Mouse (Mus musculus) lung, embryonic 15.5 days (tissue): ENCODE measurements around the gene Wnt7b. TPM values are rescaled to one million over a fixed set of nuclear protein-coding genes. Genes with fewer than 3 reads are reported as not detected.

Source experiments
- ATAC-seq: fragments of 200-750 bp; cut with Nextera tagmentation; 2 replicates; pipeline ENCODE4 v1.8.0; 2017; ENCODE audit warnings: moderate number of reproducible peaks, borderline replicate concordance; ENCODE audit not compliant: low FRiP score, low TSS enrichment; ENCODE audit errors: extremely low read depth
- H3K27ac ChIP-seq: fragments of 300-500 bp; sonication (generic); 2 replicates; pipeline ENCODE4 v1.5.1; 2015; ENCODE audit warnings: moderate library complexity, mild to moderate bottlenecking, inconsistent platforms
- H3K27me3 ChIP-seq: fragments of 300-500 bp; sonication (generic); 2 replicates; pipeline ENCODE4 v1.6.1; 2015; ENCODE audit warnings: inconsistent platforms
- H3K36me3 ChIP-seq: fragments of 300-500 bp; sonication (generic); 2 replicates; pipeline ENCODE4 v1.6.1; 2015; ENCODE audit warnings: inconsistent platforms
- H3K4me1 ChIP-seq: fragments of 300-500 bp; sonication (generic); 2 replicates; pipeline ENCODE4 v1.6.1; 2015; ENCODE audit warnings: inconsistent platforms
- H3K4me2 ChIP-seq: fragments of 300-500 bp; sonication (generic); 2 replicates; pipeline ENCODE4 v1.6.1; 2015; ENCODE audit warnings: inconsistent platforms, mild to moderate bottlenecking, moderate library complexity
- H3K4me3 ChIP-seq: fragments of 300-500 bp; sonication (generic); 2 replicates; pipeline ENCODE4 v1.5.1; 2015; ENCODE audit warnings: mild to moderate bottlenecking, inconsistent platforms
- H3K9ac ChIP-seq: fragments of 300-500 bp; sonication (generic); 2 replicates; pipeline ENCODE4 v1.6.1; 2015; ENCODE audit warnings: inconsistent platforms
- H3K9me3 ChIP-seq: fragments of 300-500 bp; sonication (generic); 2 replicates; pipeline ENCODE4 v1.6.1; 2016; ENCODE audit warnings: inconsistent platforms
- WGBS: fragments of 180-500 bp; shearing (Covaris S2); methylation state at CpG from one replicate; pipeline ENCODE4 v1.1.7; 2015; 5-methylcytosine and 5-hydroxymethylcytosine counted together
- polyA plus RNA-seq: library from polyadenylated mRNA; unstranded; fragments of >200 nt; fragmentation: Nextera tagmentation; extraction: Ambion mirVana; gene quantifications from 2 replicates; pipeline ENCODE4 v1.2.1, GENCODE M21; 2015

Wnt7b gene
- polyA plus RNA-seq = 56.5 and 57.6 TPM in 2 replicates

DNA sequence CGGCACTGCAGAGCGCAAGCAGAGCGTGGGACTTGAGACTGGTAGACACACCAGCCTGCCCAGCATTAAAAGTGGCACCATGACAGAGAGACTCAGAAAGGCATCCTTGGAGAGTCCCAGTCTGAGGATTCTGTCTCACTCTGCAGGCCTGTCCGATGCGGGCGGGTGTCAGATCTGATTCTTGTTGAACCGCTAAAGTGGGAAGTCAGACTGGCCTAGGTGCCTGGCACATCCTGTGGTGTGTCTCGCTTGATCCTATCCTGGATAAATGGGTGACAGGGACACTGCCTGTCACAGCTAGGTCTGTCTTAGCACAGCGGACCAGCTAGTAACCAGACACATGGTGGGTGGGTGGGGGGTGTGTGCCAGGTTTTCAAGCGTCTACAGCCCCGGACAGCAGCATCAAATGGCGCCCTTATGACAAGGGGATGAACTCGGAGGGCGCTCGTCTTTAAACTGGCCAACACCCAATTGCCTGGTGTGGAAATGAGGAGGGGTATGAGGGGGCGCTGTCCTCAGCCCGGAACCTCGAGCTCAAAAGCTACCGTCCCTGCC lies at the start of gene Wnt7b:
Gene Wnt7b (minus strand): TSS at position 118 of the 555 bp plus-strand sequence.
- peaks cover 33% of the 10 kb centered on the region for H3K4me1 ChIP-seq
- H3K4me2 ChIP-seq = peak within 1 kb of the TSS; percentile 79
- peak within 1 kb of the TSS; percentile 62 for H3K4me3 ChIP-seq
- H3K36me3 ChIP-seq = no peaks in the 10 kb centered on the region
- H3K9ac ChIP-seq = peak within 1 kb of the TSS; percentile 64
- no peak for ATAC-seq
- H3K27ac ChIP-seq = peak within 1 kb of the TSS; percentile 79
- H3K27me3 ChIP-seq = peaks cover 77% of the 10 kb centered on the region
- WGBS = 4% methylated on average over 19 of the region's 19 CpGs
- H3K9me3 ChIP-seq = no peaks in the 10 kb centered on the region

DNA sequence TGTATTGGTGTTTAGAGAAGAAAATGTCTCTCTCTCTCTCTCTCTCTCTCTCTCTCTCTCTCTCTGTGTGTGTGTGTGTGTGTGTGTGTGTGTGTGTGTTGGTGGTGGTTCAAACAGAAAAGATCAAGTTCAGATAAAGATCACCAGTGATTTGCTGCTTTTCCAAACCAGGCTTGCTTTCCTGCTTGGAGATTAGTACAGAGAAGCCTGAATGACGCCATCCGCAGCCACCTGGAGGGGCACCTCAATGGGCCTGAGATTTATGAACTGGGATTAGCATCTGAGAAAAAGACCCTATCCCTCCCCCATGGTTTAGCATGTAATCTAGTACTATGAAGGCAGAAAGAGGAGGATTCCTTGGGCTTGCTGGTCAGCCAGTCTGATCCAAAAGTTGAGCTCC lies 49.3 kb upstream of the Wnt7b start:
- Histone ChIP-seq H3K4me2 (no peak overlapping the region), H3K9me3 (no peaks in the 10 kb centered on the region), H3K9ac (no peak overlapping the region), H3K36me3 (no peaks in the 10 kb centered on the region), H3K4me3 (no peak overlapping the region), H3K27ac (no peak overlapping the region), H3K27me3 (peaks cover 6% of the 10 kb centered on the region), H3K4me1 (peaks cover 5% of the 10 kb centered on the region)
- no peak for ATAC-seq
- WGBS = 61% methylated on average over 2 of the region's 2 CpGs

DNA sequence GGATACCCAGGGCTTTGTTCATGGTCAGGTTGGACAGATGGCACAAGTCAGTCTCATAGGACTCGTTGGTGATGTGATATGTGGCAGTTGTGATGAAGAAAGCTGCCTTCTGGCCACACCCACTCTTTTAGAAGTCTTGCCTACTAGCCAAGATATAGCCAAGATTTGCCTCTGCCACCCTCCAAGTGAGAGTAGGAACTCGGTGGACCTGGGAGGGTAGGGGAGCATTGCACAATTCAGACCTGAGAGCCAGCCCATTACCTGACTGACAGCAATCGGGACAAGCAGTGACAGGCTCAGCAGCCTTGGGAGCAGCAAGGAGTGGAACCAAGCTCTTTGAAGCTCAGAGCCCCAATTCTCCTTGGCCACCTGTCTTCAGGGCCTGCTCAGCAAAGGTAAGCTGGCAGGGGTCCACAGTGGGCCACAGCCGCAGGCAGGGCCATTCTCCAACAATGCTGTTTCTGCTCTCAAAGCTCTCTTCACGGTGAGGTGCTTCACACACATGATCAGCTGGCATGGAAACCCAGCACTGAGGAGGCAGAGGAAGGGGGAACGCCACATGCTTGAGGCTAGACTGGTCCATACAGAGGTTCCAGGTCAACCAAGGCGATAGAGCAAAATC lies 47.8 kb upstream of the Wnt7b start:
- H3K9ac ChIP-seq = no peak overlapping the region
- 68% methylated on average over 7 of the region's 7 CpGs for WGBS
- ATAC-seq = no peak
- no peak overlapping the region for H3K4me2 ChIP-seq
- H3K36me3 ChIP-seq = no peaks in the 10 kb centered on the region
- peaks cover 22% of the 10 kb centered on the region for H3K27me3 ChIP-seq
- H3K27ac ChIP-seq = no peak overlapping the region
- H3K4me1 ChIP-seq = peaks cover 15% of the 10 kb centered on the region
- no peaks in the 10 kb centered on the region for H3K9me3 ChIP-seq
- H3K4me3 ChIP-seq = no peak overlapping the region

DNA sequence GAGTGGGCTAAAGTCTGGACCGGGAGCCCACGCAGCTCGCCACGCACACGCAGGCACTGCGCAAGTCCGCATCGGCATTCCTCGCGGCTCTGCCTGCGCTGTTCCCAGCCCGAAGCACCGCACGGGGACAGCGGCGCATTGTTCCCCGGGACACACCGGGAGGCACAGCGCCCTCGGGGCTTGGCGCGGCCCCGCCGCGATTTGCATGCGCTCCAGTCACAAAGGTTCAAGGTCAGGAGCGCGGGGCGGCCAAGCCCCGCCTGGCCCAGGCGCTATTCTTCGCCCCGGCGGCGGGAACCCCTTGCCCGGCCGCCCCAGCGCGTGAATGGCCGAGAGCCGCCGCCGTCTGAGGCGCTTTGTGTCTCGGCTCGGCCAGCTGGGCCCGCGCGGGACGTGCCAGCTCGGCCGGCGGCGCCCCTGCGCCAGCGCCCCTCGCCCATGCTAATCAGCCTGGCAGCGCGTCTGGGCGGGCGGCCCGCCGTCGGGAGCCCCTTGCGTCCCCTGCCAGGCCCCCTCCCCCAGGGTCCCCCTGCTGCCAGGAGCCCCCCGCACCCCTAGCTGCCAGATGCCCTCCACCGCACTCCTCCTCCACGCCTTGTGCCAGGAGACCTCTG lies 43.5 kb upstream of the Wnt7b start:
- Histone ChIP-seq H3K27me3 (peaks cover 39% of the 10 kb centered on the region), H3K36me3 (no peaks in the 10 kb centered on the region), H3K4me2 (peak overlapping the region; percentile 85), H3K4me3 (peak overlapping the region; percentile 44), H3K4me1 (peaks cover 10% of the 10 kb centered on the region; the same call in 1 of the 2 replicates), H3K9me3 (no peaks in the 10 kb centered on the region), H3K27ac (no peak overlapping the region), H3K9ac (peak overlapping the region; percentile 49)
- ATAC-seq = peak; percentile 55; the same call in 1 of the 2 replicates
- WGBS = 2% methylated on average over 67 of the region's 68 CpGs

DNA sequence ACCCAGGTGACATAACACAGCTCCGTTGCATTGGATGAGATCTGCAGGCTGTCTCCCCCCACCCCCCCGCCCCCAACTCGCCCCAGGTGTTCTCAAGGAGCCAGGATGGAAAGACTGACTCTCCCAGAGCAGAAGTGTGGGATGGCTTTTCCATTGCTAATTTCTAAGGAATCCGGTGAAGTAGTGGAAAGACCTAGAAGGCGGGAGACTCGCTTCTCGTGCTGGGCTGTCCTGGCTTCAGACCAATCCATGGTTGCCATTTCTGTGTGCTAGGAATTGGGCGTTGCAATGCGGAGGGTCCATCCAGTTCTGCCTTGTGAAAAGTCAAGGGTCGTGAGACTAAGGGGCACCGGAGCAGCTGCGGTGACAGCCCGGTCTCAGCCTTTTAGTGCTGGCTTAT lies 39.9 kb upstream of the Wnt7b start:
- Histone ChIP-seq H3K9me3 (no peaks in the 10 kb centered on the region), H3K27me3 (peaks cover 37% of the 10 kb centered on the region), H3K36me3 (no peaks in the 10 kb centered on the region), H3K4me1 (peaks cover 10% of the 10 kb centered on the region; the same call in 1 of the 2 replicates), H3K4me2 (no peak overlapping the region), H3K4me3 (no peak overlapping the region), H3K9ac (no peak overlapping the region), H3K27ac (no peak overlapping the region)
- ATAC-seq = no peak
- WGBS = 69% methylated on average over 13 of the region's 13 CpGs

DNA sequence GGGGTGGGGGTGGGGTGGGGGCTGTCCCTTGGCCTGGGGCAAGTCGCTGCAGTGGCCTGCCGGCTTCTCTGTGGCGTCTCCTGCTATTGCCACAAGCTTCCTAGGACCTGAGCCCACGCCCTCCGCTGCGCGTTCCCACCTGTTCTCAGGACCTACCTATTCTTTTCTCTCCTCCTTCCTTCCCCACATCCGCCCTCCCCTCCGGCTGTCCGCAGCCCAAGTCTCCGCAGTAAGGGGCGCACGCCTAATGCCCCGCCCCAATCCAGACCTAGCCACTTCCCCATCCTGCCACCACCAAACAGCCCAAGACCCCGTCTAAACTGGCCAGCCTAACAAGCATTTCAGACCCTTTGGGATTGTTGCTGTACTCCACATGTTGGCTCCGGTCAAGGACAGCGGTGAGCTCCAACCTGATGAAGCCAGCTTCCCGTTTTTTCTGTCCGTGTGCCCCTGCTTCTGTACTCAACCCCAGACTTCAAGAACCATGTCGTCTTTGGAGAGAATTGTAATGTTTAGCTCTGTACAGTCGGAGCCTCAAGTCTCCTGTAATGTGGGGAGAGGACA lies 33.3 kb upstream of the Wnt7b start:
- WGBS = 38% methylated on average over 21 of the region's 21 CpGs
- H3K27me3 ChIP-seq = peaks cover 18% of the 10 kb centered on the region; the same call in 1 of the 2 replicates

DNA sequence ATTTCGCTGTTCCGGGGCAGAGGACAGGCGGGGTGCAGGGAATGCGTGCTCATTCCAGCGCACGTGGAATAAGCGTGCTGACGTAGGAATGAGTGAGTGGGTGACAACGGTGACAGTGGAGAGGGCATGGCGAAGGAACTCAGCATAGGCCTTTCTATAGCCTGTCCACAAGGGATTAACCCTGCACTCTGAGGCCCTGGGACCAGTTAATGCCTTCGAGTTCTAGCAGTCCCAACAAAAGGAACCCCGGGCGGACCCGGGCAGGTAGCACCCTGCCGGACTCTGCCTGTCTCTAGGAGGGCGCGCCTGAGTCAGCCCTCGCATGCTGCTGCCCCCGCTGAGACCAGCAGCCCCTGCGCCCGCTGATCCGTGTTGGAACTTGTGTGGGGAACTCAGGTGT lies 32.8 kb upstream of the Wnt7b start:
- H3K9ac ChIP-seq = no peak overlapping the region
- WGBS = 44% methylated on average over 22 of the region's 22 CpGs
- H3K36me3 ChIP-seq = no peaks in the 10 kb centered on the region
- no peak overlapping the region for H3K27ac ChIP-seq
- ATAC-seq = no peak
- peak overlapping the region; percentile 24; the same call in 1 of the 2 replicates for H3K4me2 ChIP-seq
- no peak overlapping the region for H3K4me3 ChIP-seq
- H3K27me3 ChIP-seq = peaks cover 18% of the 10 kb centered on the region; the same call in 1 of the 2 replicates
- H3K9me3 ChIP-seq = no peaks in the 10 kb centered on the region
- H3K4me1 ChIP-seq = peaks cover 45% of the 10 kb centered on the region

More for the DNA sequence above, 33.3 kb upstream of the Wnt7b start:
- ATAC-seq = no peak
- Histone ChIP-seq H3K9me3 (no peaks in the 10 kb centered on the region), H3K4me2 (peak overlapping the region; percentile 24; the same call in 1 of the 2 replicates), H3K4me3 (no peak overlapping the region), H3K27ac (no peak overlapping the region), H3K9ac (no peak overlapping the region), H3K36me3 (no peaks in the 10 kb centered on the region), H3K4me1 (peaks cover 45% of the 10 kb centered on the region)

DNA sequence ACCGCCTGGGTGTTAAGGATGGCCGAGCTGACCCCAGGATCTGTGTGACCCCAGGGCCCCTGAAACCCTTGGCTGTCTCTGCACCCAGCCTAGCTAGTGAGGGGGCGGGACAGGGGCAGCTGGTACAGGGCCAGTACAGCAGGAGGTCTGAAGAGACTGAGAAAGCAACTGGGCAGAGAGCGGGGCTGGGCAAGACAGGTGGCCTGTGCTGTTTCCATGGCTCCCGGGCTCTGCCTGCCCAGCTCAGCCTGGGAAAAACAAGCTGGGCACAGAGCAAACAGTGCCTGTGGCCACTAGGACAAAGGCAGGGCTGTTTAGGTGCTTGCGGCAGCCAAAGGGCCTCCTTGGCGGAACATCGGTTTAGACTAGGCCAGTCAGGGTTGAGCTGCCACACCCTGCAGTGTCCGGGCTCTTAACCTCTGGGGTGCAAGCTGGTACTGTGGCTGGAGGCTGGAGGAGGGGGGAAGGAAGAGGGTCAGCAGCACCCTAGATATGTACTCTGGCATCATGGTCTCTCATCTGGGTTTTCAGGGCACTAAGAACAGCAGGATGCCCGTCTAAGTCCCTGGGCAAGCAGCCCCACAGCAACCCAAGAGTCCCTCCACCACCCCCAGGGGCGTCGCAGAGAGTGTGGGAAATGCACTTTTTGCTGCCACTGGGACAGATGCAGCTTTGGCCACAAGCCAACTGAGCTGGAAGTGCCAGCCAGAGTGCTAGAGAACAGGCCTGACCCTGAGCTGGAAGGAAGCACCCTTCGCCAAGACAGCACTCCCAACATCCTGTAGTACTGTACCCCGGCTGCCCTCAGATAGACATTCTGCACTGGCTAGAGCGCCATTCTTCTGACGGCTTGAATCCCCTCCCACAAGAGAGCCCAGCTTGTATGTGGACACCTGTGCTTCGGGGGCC lies 31.3 kb upstream of the Wnt7b start:
- H3K4me2 ChIP-seq = no peak overlapping the region
- H3K36me3 ChIP-seq = no peaks in the 10 kb centered on the region
- ATAC-seq = peak; percentile 9; the same call in 1 of the 2 replicates
- WGBS = 55% methylated on average over 17 of the region's 17 CpGs
- H3K4me3 ChIP-seq = no peak overlapping the region
- H3K4me1 ChIP-seq = peaks cover 45% of the 10 kb centered on the region
- peaks cover 18% of the 10 kb centered on the region; the same call in 1 of the 2 replicates for H3K27me3 ChIP-seq
- no peaks in the 10 kb centered on the region for H3K9me3 ChIP-seq
- no peak overlapping the region for H3K9ac ChIP-seq
- H3K27ac ChIP-seq = peak overlapping the region; percentile 86

DNA sequence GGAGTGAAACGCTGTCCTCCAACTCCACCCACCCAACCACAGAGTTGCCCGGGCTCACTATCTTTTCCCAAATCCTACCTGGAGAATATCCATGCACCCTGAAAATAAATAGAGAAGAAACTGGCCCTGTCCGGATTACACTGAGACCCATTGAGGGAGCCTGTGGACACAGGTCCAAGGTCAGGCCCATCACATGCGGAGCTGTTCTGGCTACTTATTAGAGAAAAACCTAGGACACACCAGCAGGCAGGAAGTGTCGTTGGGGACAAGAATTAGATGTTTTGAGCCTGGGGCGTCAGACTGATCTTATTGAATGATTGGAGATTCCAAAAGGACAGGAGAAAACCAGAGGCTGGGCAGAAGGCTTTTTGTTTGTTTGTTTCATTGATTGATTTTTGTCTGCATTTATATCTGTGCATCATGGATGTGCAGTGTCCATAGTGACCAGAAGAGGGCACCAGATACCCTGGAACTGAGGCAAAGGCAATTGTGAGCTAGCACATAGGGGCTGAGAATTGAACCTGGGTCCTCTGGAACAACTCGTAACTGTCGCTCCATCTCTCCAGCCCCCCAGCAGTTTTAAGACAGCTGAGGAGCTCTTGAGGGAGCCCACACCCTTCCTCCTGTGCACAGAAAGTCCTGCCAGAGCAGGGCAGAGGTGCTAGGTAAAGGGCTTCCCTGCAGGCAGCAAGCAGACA lies 30.5 kb upstream of the Wnt7b start:
- H3K4me1 ChIP-seq = peaks cover 45% of the 10 kb centered on the region
- H3K9me3 ChIP-seq = no peaks in the 10 kb centered on the region
- H3K4me3 ChIP-seq = no peak overlapping the region
- peak overlapping the region; percentile 92 for H3K27ac ChIP-seq
- H3K27me3 ChIP-seq = peaks cover 18% of the 10 kb centered on the region; the same call in 1 of the 2 replicates
- H3K36me3 ChIP-seq = no peaks in the 10 kb centered on the region
- WGBS = 76% methylated on average over 8 of the region's 8 CpGs
- no peak overlapping the region for H3K9ac ChIP-seq
- H3K4me2 ChIP-seq = no peak overlapping the region
- no peak for ATAC-seq

DNA sequence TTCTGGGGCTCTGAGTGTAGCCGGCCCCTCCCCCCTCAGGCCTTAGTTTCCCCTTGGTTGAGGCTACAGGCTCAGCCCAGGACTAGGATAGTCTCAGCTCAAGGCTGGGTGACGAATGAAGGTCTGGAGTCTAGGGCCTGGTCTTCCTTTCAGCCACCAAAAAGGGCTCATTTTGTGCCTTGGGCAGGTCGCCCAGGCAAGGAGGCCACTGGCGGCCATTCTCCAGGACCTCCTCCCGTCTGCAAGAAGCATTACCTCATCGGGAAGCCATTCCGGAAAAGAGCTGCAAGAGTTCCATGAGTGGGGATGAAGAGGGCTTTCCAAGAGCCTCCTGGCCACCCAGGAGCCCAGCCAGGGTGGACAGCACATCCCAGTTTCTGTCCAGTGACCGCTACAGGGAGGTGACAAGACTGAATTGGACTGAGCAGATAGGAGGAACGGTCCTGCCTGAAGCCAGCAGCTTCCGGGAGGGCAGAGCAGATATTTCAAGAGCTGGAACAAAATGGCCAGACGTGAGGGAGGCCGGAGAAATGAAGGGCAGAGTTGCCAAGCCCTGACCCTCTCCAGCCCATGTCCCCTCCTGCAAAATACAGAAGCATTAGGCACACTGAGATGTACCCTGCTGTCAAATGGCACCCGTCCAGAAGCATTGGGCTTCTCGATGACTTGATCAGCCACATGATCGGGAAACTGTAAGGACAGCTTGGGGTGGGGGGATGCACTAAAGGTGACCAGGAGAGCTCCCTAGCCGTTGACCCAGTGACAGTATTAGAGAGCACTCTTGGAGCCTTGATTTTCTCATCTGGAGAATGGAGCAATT lies 29.6 kb upstream of the Wnt7b start:
- H3K4me3 ChIP-seq = no peak overlapping the region

More for the DNA sequence above, 29.6 kb upstream of the Wnt7b start:
- 51% methylated on average over 16 of the region's 16 CpGs for WGBS
- no peaks in the 10 kb centered on the region for H3K9me3 ChIP-seq
- peaks cover 18% of the 10 kb centered on the region; the same call in 1 of the 2 replicates for H3K27me3 ChIP-seq
- ATAC-seq = no peak
- no peaks in the 10 kb centered on the region for H3K36me3 ChIP-seq
- peaks cover 45% of the 10 kb centered on the region for H3K4me1 ChIP-seq
- no peak overlapping the region for H3K9ac ChIP-seq
- peak overlapping the region; percentile 92 for H3K27ac ChIP-seq
- H3K4me2 ChIP-seq = peak overlapping the region; percentile 4; the same call in 1 of the 2 replicates
